Mouse (Mus musculus): ENCODE measurements around the gene Myl4. TPM values are rescaled to one million over a fixed set of nuclear protein-coding genes. Genes with fewer than 3 reads are reported as not detected.
A peak's percentile ranks its signal among the peaks of the same experiment; 100 is the strongest.
"Not testable (repeated sequence)": the region's sequence is repeated elsewhere in the genome, so short reads cannot be mapped to it uniquely, and the experiment has no call there.

The Myl4 gene
- polyA plus RNA-seq, 1 experiment from 2014 or later, result 30.4 TPM

DNA sequence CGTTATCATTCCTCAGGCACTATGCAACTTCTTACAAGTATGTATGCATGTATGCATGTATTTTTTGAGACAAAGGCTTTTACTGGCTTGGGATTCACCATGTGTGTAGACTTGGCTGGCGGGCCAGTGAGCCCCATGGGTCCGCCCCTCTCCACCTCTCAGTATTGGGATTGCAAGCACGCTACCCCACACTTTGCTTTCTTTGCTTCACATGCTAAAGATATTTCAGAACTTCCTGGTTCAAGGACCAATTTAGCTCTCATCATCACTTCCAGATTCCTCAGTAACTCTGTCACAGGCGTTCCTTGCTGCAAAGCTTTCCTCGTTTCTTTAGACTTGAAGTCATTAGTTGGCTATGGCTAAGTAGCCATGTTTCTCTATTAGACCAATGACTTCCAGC is 15.6 kb downstream of the Myl4 start:
- WGBS, result 83% methylated on average over 6 of the region's 6 CpGs
- Histone ChIP-seq H3K4me1 (replicated peaks; ENCODE audit: control insufficient read depth, insufficient read depth, low read length) (no peaks in the 10 kb centered on the region), H3K27ac (ENCODE audit: low read depth, low read length) (no peak overlapping the region), H3K9me3 (ENCODE audit: control insufficient read depth, low read length) (0 out of 2 replicates have a peak, but pooled peaks cover 5% of the 10 kb centered on the region), H3K27me3 (replicated peaks; ENCODE audit: control insufficient read depth, insufficient read depth, low read length) (no peaks in the 10 kb centered on the region), H3K9ac (ENCODE audit: low read depth, low read length) (no peak overlapping the region), H3K4me2 (no peak overlapping the region), H3K36me3 (ENCODE audit: control insufficient read depth, insufficient read depth, low read length) (no peaks in the 10 kb centered on the region), H3K4me3 (ENCODE audit: low read depth, low read length) (no peak overlapping the region)
- ATAC-seq (replicated peaks; ENCODE audit: low FRiP score) (no peak), DNase-seq (ENCODE audit: low spot score) (no peak)

DNA sequence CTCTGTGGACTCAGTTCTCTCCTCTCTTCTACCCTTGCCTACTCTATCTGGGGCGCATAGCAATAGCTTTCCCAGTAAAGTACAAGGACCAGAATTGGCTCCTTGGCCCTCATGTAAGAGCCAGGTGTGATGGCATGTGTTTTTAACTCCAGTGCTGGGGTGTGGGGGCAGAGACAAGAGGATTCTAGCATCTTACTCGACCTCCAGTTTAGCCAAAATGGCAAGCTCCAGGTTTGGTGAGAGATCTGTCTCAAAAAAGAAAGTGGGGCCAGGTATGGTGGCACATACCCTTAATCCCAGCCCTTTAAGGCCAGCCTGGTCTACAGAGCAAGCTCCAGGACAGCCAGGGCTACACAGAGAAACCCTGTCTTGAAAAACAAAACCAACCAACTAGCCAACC is 16.3 kb downstream of the Myl4 start:
- Histone ChIP-seq H3K4me1 (replicated peaks; ENCODE audit: control insufficient read depth, insufficient read depth, low read length) (no peaks in the 10 kb centered on the region), H3K27ac (ENCODE audit: low read depth, low read length) (no peak overlapping the region), H3K9me3 (ENCODE audit: control insufficient read depth, low read length) (0 out of 2 replicates have a peak, but pooled peaks cover 5% of the 10 kb centered on the region), H3K9ac (ENCODE audit: low read depth, low read length) (no peak overlapping the region), H3K4me2 (no peak overlapping the region), H3K36me3 (ENCODE audit: control insufficient read depth, insufficient read depth, low read length) (no peaks in the 10 kb centered on the region), H3K27me3 (replicated peaks; ENCODE audit: control insufficient read depth, insufficient read depth, low read length) (no peaks in the 10 kb centered on the region), H3K4me3 (ENCODE audit: low read depth, low read length) (no peak overlapping the region)
- WGBS, result 69% methylated on average over 2 of the region's 2 CpGs
- DNase-seq (ENCODE audit: low spot score), result no peak
- ATAC-seq (replicated peaks; ENCODE audit: low FRiP score), result no peak

DNA sequence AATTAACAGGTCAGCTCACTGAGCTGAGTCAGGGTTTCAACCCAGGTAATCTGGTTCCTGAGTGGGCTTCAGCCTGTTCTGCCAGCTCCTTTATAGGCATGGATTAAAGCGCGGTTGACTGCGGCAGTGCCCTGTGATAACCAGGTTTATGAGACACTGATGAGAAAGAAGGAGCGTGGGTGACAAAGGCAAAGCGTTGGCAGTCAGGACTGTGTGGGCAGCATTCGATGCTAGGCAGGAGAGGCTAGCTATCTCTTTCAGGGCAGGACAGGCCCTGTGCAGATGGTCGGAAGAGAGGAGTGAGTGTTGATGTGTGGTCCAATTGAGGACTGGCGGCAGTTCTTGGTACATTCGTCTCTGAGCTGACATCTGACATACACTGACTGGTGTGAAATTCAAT is 17.3 kb downstream of the Myl4 start:
- Histone ChIP-seq H3K27ac (ENCODE audit: low read depth, low read length) (no peak overlapping the region), H3K4me1 (replicated peaks; ENCODE audit: control insufficient read depth, insufficient read depth, low read length) (no peaks in the 10 kb centered on the region), H3K4me3 (ENCODE audit: low read depth, low read length) (no peak overlapping the region), H3K9me3 (ENCODE audit: control insufficient read depth, low read length) (0 out of 2 replicates have a peak, but pooled peaks cover 5% of the 10 kb centered on the region), H3K27me3 (replicated peaks; ENCODE audit: control insufficient read depth, insufficient read depth, low read length) (0 out of 2 replicates have a peak, but pooled peaks cover 2% of the 10 kb centered on the region), H3K9ac (ENCODE audit: low read depth, low read length) (no peak overlapping the region), H3K36me3 (ENCODE audit: control insufficient read depth, insufficient read depth, low read length) (no peaks in the 10 kb centered on the region), H3K4me2 (no peak overlapping the region)
- no peak for ATAC-seq (replicated peaks; ENCODE audit: low FRiP score)
- 83% methylated on average over 9 of the region's 9 CpGs for WGBS
- DNase-seq (ENCODE audit: low spot score), result no peak

DNA sequence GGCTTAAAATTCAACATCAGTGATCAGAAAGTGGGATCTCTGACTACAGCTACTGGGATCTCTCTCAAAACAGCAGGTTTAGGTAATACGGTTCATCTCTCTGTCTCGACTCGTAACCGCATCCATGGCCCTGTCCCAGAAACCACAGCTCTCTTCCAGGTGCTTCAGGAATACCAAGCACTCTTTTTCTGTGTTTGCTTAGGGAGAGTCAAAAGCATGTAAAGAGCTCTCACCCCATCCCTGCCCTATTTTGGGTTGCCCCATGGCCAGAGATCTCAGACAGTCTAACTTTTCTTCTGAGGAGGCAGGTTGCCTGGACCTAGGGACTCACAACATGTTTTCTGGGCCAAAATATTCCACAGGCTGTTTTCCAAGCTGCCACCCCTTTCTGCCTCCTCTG is 17.9 kb downstream of the Myl4 start:
- no peak overlapping the region for H3K4me3 ChIP-seq (ENCODE audit: low read depth, low read length)
- H3K27ac ChIP-seq (ENCODE audit: low read depth, low read length), result no peak overlapping the region
- 0 out of 2 replicates have a peak, but pooled peaks cover 2% of the 10 kb centered on the region for H3K27me3 ChIP-seq (replicated peaks; ENCODE audit: control insufficient read depth, insufficient read depth, low read length)
- DNase-seq (ENCODE audit: low spot score) (no peak), ATAC-seq (replicated peaks; ENCODE audit: low FRiP score) (no peak)
- H3K36me3 ChIP-seq (ENCODE audit: control insufficient read depth, insufficient read depth, low read length), result no peaks in the 10 kb centered on the region
- 93% methylated on average over 4 of the region's 4 CpGs for WGBS
- H3K4me2 ChIP-seq, result no peak overlapping the region
- H3K9ac ChIP-seq (ENCODE audit: low read depth, low read length), result no peak overlapping the region
- 0 out of 2 replicates have a peak, but pooled peaks cover 5% of the 10 kb centered on the region for H3K9me3 ChIP-seq (ENCODE audit: control insufficient read depth, low read length)
- H3K4me1 ChIP-seq (replicated peaks; ENCODE audit: control insufficient read depth, insufficient read depth, low read length), result no peaks in the 10 kb centered on the region

DNA sequence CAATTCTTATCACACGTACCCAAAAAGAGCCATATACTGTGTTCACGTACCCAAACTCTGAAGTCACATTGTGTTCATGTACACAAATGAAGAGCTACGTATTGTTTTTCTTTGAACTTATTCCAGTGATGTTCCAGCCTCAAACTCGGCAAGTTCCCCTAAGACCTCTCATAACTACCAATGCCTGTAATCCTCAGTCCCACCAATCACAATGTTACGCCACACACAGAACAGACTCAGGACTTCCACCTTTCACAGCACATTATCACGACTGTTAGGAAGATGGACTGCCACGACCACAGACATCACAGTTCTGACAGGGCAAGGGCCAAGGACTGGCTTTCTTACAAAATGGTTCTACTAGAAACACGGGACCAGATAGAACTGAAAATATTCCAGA is 20.1 kb downstream of the Myl4 start:
- not testable (repeated sequence) for H3K27me3 ChIP-seq (replicated peaks; ENCODE audit: control insufficient read depth, insufficient read depth, low read length); H3K9ac ChIP-seq (ENCODE audit: low read depth, low read length); H3K4me3 ChIP-seq (ENCODE audit: low read depth, low read length); H3K27ac ChIP-seq (ENCODE audit: low read depth, low read length); H3K4me2 ChIP-seq; DNase-seq (ENCODE audit: low spot score); H3K9me3 ChIP-seq (ENCODE audit: control insufficient read depth, low read length); ATAC-seq (replicated peaks; ENCODE audit: low FRiP score); H3K36me3 ChIP-seq (ENCODE audit: control insufficient read depth, insufficient read depth, low read length); H3K4me1 ChIP-seq (replicated peaks; ENCODE audit: control insufficient read depth, insufficient read depth, low read length)
- WGBS, result 50% methylated on average over 8 of the region's 8 CpGs

DNA sequence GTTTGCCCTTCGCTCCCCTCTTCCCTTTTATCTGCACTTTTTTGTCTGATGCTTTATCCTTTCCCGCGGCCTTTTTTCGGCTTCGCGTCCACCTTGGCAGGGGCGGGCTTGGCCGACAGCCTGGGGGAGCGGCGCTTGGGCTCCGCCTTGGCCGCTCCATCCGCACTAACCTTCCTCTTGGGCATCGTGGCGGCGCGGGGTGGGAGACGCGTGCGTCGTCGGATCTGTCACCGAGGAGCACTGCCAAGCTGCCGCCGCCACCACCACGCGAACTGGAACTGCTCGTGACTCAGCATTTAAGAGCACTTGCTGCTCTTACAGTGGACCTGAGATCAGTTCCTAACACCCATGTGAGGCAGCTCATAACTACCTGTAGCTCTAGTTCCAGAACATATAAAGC is 20.9 kb downstream of the Myl4 start:
- H3K27me3 ChIP-seq (replicated peaks; ENCODE audit: control insufficient read depth, insufficient read depth, low read length); H3K36me3 ChIP-seq (ENCODE audit: control insufficient read depth, insufficient read depth, low read length); H3K27ac ChIP-seq (ENCODE audit: low read depth, low read length); H3K4me1 ChIP-seq (replicated peaks; ENCODE audit: control insufficient read depth, insufficient read depth, low read length); H3K9me3 ChIP-seq (ENCODE audit: control insufficient read depth, low read length): not testable (repeated sequence)
- ATAC-seq (replicated peaks; ENCODE audit: low FRiP score) (peak; percentile 76), DNase-seq (ENCODE audit: low spot score) (peak; percentile 47)
- H3K4me2 ChIP-seq, result peak overlapping the region; percentile 79
- WGBS, result 2% methylated on average over 28 of the region's 28 CpGs
- 0 out of 2 replicates have a peak overlapping the region, but pooled peaks have one; percentile 22 for H3K9ac ChIP-seq (ENCODE audit: low read depth, low read length)
- peak overlapping the region; percentile 42 for H3K4me3 ChIP-seq (ENCODE audit: low read depth, low read length)

DNA sequence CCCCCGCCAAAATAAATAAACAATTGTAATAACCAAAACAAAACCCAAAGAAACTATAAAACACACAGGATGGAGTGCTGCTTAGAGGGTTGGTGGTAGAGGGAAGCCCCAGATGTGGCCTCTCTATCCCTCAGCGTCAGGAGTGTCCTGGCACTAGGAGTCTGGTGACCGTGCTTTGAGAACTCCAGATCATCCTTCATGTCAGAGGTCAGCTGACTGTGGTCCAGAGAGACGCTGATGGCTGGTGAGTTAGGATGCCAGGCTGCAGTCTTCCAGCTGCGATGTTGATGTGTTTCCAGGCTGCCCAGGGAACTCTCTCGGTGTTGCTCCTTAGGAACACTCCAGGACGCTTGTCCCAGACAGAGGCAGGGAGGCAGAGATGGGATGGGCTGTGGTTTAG is 21.6 kb downstream of the Myl4 start:
- Histone ChIP-seq H3K9me3 (ENCODE audit: control insufficient read depth, low read length) (0 out of 2 replicates have a peak, but pooled peaks cover 5% of the 10 kb centered on the region), H3K36me3 (ENCODE audit: control insufficient read depth, insufficient read depth, low read length) (no peaks in the 10 kb centered on the region), H3K4me1 (replicated peaks; ENCODE audit: control insufficient read depth, insufficient read depth, low read length) (no peaks in the 10 kb centered on the region), H3K4me2 (no peak overlapping the region), H3K27me3 (replicated peaks; ENCODE audit: control insufficient read depth, insufficient read depth, low read length) (0 out of 2 replicates have a peak, but pooled peaks cover 2% of the 10 kb centered on the region), H3K4me3 (ENCODE audit: low read depth, low read length) (no peak overlapping the region), H3K9ac (ENCODE audit: low read depth, low read length) (no peak overlapping the region), H3K27ac (ENCODE audit: low read depth, low read length) (no peak overlapping the region)
- DNase-seq (ENCODE audit: low spot score) (no peak), ATAC-seq (replicated peaks; ENCODE audit: low FRiP score) (no peak)
- 64% methylated on average over 7 of the region's 7 CpGs for WGBS

DNA sequence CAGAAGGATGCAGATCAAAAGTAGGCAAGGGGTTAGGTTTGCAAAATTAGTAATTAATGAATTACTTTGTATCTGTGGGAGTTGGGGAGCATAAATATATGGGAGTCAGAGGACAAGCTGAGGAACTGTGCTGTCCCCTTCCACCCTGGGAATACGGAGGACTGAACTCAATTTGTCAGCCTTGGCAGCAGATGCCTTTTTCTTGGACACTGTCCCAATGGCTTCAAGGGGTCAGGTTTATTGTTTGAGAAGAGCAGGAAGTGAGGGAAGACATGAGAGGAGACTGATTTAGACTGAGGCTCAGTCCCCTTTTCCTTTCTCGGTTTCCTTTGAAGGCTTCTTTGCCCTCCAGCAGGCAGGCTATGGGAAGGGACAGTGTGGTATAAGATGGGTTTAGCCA is 22.1 kb downstream of the Myl4 start:
- Histone ChIP-seq H3K9ac (ENCODE audit: low read depth, low read length) (no peak overlapping the region), H3K4me2 (no peak overlapping the region), H3K9me3 (ENCODE audit: control insufficient read depth, low read length) (0 out of 2 replicates have a peak, but pooled peaks cover 5% of the 10 kb centered on the region), H3K4me1 (replicated peaks; ENCODE audit: control insufficient read depth, insufficient read depth, low read length) (no peaks in the 10 kb centered on the region), H3K27me3 (replicated peaks; ENCODE audit: control insufficient read depth, insufficient read depth, low read length) (0 out of 2 replicates have a peak, but pooled peaks cover 2% of the 10 kb centered on the region), H3K4me3 (ENCODE audit: low read depth, low read length) (no peak overlapping the region), H3K27ac (ENCODE audit: low read depth, low read length) (no peak overlapping the region), H3K36me3 (ENCODE audit: control insufficient read depth, insufficient read depth, low read length) (no peaks in the 10 kb centered on the region)
- ATAC-seq (replicated peaks; ENCODE audit: low FRiP score) (no peak), DNase-seq (ENCODE audit: low spot score) (no peak)
- WGBS, result 39% methylated on average over 2 of the region's 2 CpGs

DNA sequence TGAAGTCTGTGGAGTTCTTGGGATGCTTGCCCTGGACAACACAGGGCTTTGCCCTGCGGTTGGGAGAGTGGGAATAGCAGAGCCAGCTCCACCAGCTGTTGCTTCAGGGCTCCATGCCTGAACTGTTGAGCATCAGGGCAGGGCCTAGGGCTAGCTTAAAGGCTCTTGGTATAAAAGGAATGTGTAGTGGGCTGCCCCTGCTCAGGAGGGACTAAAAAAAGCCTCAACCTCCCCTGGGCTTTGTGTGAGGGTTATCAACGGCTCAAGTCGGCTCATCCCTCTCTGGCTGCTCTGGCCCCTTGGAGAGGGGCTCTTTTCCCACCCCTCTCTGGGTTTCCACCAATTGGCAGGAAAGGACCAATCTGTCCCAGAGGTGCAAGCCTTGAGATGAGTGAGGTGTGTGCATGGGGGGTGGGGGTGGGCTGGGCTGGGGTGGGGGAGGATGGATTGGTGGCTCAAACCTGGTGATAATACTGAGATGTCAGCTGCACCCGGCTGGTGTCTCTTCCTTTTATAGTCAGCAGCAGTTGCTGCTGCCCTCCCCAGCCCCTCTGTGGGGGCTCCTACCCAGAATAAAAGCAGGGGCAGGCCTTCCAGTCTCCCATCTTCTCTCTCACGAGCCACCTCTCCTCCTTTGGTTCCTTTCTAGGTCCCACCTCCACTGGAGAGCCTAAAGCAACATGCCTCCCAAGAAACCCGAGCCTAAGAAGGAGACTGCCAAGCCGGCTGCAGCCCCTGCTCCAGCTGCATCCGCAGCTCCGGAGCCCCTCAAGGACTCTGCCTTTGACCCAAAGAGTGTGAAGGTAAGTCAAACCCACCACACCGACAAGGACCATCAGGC is 26.5 kb downstream of the Myl4 start:
- no peak overlapping the region for H3K9ac ChIP-seq (ENCODE audit: low read depth, low read length)
- H3K4me3 ChIP-seq (ENCODE audit: low read depth, low read length), result no peak overlapping the region
- DNase-seq (ENCODE audit: low spot score), result no peak
- no peak overlapping the region for H3K27ac ChIP-seq (ENCODE audit: low read depth, low read length)
- no peaks in the 10 kb centered on the region for H3K4me1 ChIP-seq (replicated peaks; ENCODE audit: control insufficient read depth, insufficient read depth, low read length)
- no peak overlapping the region for H3K4me2 ChIP-seq
- H3K36me3 ChIP-seq (ENCODE audit: control insufficient read depth, insufficient read depth, low read length), result no peaks in the 10 kb centered on the region
- no peaks in the 10 kb centered on the region for H3K9me3 ChIP-seq (ENCODE audit: control insufficient read depth, low read length)
- ATAC-seq (replicated peaks; ENCODE audit: low FRiP score), result no peak
- WGBS, result 54% methylated on average over 10 of the region's 10 CpGs
- peaks cover 6% of the 10 kb centered on the region; the same call in 1 of the 2 replicates for H3K27me3 ChIP-seq (replicated peaks; ENCODE audit: control insufficient read depth, insufficient read depth, low read length)
